Mouse (Mus musculus) heart, embryonic 13.5 days (tissue): Measurements from ENCODE around the gene Olfr509. TPM values are rescaled to one million over a fixed set of nuclear protein-coding genes. Genes with fewer than 3 reads are reported as not detected.

Experiments used
- polyA plus RNA-seq: library from polyadenylated mRNA; unstranded; fragments of >200 nt; fragmentation: Nextera tagmentation; extraction: Ambion mirVana; gene quantifications from 2 replicates; pipeline ENCODE4 v1.2.1, GENCODE M21; 2015

Olfr509 gene
- polyA plus RNA-seq, 1 experiment from 2014 or later, result not detected

Other genes starting within 250 kb of the Olfr509 start
- gene Olfr497, start 231.5 kb downstream of the Olfr509 start, polyA plus RNA-seq, result not detected in 2 replicates
- not detected in 2 replicates for gene Olfr498, start 186.6 kb downstream of the Olfr509 start, polyA plus RNA-seq
- not detected in 2 replicates for gene Olfr502, start 126.8 kb downstream of the Olfr509 start, polyA plus RNA-seq
- not detected in 2 replicates for gene Olfr503, start 107.4 kb downstream of the Olfr509 start, polyA plus RNA-seq
- gene Olfr504, start 86.1 kb downstream of the Olfr509 start, polyA plus RNA-seq, result not detected in 2 replicates
- gene Olfr506, start 41.1 kb downstream of the Olfr509 start, polyA plus RNA-seq, result not detected in 2 replicates
- not detected in 2 replicates for gene Olfr507, start 30.1 kb downstream of the Olfr509 start, polyA plus RNA-seq
- not detected in 2 replicates for gene Olfr508, start 21.9 kb downstream of the Olfr509 start, polyA plus RNA-seq
- gene Olfr510, start 14.5 kb upstream of the Olfr509 start, polyA plus RNA-seq, result not detected in 2 replicates
- gene Olfr512, start 61.4 kb upstream of the Olfr509 start, polyA plus RNA-seq, result not detected in 2 replicates
- not detected in 2 replicates for gene Olfr513, start 99.1 kb upstream of the Olfr509 start, polyA plus RNA-seq
- not detected in 2 replicates for gene Olfr514, start 174.1 kb upstream of the Olfr509 start, polyA plus RNA-seq
- not detected in 2 replicates for gene Olfr516, start 198.6 kb upstream of the Olfr509 start, polyA plus RNA-seq
- gene Olfr517, start 220.5 kb upstream of the Olfr509 start, polyA plus RNA-seq, result not detected in 2 replicates
- not detected in 2 replicates for gene Olfr518, start 233.1 kb upstream of the Olfr509 start, polyA plus RNA-seq
- gene Olfr519, start 242.5 kb upstream of the Olfr509 start, polyA plus RNA-seq, result not detected in 2 replicates